Mouse (Mus musculus) neutrophil, adult 83 days (primary cell): ENCODE results near the gene Chic1. TPM values are rescaled to one million over a fixed set of nuclear protein-coding genes. Genes with fewer than 3 reads are reported as not detected.

Experiments used
- total RNA-seq, 2 experiments: library from RNA; stranded (reverse); gene quantifications; one replicate each; pipeline ENCODE4 v1.2.4; 2023

Gene Chic1
- total RNA-seq, result under 1 TPM in 1 of 2 experiments, not detected in 1; 0.04 TPM

DNA sequence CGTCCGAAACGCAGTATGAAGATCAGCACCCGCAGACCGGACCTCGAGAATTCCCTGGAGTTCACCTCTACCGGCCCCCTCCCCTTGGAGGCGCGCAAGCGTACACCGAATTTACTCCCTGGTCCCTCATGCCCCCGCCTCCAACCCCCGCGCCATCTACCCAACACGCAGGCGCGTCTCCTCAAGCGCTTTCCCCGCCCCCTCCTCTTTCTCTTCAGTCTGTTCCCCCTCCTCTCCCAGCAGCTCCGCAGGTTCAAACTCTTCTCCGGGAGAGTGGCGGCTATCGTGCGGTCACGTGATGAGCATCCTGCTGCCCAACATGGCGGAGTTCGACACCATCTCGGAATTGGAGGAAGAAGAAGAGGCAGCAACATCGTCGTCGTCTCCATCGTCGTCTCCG lies at the start of gene Chic1:
Gene Chic1 (plus strand): TSS at position 190 of the 400 bp plus-strand sequence.

DNA sequence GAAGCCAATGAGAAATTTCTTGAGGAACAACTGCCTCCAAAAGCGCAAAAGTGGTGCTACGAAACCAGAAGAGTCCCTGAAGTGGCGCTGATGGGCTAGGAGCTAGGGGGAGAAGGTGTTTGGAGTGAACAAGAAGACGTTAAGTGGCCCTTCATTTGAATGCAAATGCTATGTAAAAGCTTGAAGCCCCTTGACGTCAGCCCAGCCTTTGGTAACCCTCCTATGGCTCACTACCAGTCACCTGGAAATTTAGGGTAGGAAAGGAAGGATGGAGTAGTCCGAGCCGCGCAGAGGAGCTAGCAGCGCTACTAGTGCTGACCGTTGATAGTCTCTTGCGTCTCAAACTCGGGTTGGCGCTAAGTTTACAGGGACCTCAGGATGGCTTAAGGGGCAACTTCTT lies 35.1 kb upstream of the Chic1 start, which contains the start of gene Cdx4:
Gene Cdx4 (plus strand): TSS at position 253 of the 400 bp plus-strand sequence.

DNA sequence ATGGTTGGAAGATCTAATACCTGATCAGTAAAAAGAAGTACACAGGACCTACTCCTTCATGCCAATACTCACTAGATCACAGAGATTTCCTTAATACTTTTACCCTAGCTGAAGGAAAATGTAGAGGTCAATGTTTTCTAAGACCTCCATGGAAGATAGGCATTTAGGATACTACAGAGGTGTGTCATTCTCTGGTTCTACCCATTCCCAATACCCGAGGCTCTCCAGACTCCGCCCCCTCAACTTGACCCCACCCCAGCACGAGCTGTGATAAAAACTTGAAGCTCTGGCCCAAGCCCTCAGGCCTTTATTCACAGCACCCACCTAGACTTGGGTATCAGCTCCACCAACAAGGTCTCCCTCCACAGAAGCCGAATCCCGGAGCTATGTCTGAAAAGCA lies 57.9 kb downstream of the Chic1 start, which contains the start of gene Tsx:
Gene Tsx (plus strand): TSS at position 301 of the 400 bp plus-strand sequence.

DNA sequence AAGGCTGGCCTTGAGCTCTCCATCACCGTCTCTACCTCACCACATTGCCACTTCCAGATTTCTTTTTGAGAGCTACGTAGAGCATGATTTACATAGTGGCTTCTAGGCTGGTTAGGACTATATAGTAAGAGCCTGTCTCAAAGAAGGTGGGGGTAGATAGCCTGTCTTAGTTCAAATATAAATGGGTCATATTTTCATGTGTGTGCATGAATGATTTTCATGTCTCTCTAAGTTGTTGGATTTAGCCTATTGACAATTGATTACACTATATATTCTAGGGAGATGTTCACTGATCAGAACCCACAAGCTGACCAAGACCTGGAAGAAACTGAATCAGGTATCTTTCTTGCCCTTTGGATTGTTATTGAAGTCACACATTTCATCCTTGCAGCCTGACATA lies 65.4 kb downstream of the Chic1 start, which contains the start of gene Gm26992:
Gene Gm26992 (plus strand): TSS at position 301 of the 400 bp plus-strand sequence.

Other genes with a start within 250 kb of the Chic1 start
- gene Nap1l2, start 169.8 kb upstream of the Chic1 start, total RNA-seq, result under 1 TPM; 0.39 to 0.53 TPM
- not detected for gene Cdx4, start 35.1 kb upstream of the Chic1 start, total RNA-seq
- gene Tsx, start 58.0 kb downstream of the Chic1 start, total RNA-seq, result not detected
- gene Gm26992, start 65.5 kb downstream of the Chic1 start, total RNA-seq, result not detected